Mouse (Mus musculus) left cerebral cortex, adult 8-10 months (tissue): ENCODE measurements around the gene Sulf2. TPM values are rescaled to one million over a fixed set of nuclear protein-coding genes. Genes with fewer than 3 reads are reported as not detected.

ENCODE experiments used
- DNase-seq, 2 experiments: peaks; one replicate each; pipeline ENCODE4 v3.0.0; 2022; ENCODE audit warnings: low spot score in 2 of 2
- total RNA-seq, 4 experiments: library from RNA; stranded (reverse); gene quantifications; 2 replicates each; pipeline ENCODE4 v1.2.4; 2022

Sulf2 gene
- total RNA-seq, 4 experiments from 2014 or later, result 87.4 to 91.5 (median 88.6) TPM

DNA sequence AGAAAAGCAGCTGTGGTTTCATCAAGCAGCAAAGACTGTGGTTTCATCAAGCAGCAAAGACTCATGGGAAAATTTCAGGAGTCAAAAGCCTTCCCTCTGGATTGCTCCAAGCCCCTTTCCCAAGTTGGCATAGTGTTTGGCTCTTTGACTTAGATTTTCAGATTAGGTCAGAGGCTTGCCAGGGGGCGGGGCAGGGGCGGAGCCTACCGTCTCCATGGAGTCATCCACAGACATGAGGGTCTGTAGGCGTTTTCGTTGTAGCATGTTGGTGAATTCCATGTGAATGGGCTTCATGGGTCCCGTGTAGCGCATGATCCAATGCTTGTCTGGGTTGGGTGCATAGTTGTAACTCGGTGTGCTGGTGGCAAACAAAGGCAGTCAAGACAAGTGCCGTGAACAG is 66.5 kb downstream of the Sulf2 start:
- no peak for DNase-seq

DNA sequence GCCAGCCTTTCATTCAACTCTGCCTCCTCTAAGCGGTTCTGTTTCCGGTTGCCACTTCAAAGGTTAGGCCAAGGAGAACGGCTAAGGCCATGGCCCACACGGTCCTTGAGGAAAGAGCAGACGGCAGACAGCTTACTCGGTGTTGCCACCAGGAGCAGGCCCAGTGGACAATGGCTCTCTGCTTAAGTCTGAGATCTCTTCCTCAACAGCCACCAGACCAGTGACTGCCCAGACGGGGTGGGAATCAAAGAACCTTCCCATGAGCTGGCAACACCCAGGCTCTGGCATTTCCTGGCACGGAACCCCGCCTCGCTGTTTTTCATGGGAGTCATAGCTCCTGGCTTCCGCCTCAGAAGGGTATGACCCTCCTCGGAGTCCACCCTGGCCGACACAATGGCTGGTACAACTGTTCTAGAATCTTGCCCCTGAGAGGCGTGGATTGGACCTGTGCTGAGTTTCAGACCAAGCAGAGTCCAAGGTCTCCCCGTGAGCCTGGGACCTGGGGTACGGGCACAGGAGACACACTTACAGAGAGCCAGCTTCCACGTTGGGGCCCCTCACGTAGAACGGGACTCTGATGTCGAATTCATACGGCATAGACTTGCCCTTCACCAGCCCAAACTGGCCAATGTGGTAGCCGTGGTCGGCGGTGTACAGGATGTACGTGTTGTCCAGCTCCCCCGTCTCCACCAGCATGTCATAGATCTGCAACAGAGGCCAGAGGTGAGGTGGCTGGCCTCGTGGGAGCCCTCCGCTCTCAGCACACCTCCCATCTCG is 68.8 kb downstream of the Sulf2 start:
- no peak for DNase-seq

DNA sequence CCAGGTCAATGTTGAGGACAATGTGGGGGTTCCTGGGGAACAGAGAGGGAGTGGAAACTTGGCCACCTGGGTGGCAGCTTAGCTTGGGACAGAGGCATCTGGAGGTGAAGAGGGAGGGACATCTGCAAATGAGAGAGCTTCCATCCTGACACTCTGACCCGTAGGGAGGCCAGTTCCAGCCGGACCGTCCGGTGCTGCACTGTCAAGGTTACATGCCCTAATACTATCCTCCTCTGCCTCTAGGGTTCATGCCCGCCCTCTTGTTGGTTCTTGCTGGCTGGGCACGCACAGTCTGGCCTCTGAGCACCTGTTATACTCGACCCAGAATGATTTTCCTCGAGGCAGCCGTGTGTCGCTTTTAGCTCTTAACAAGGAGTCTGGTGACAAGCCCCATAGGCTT is 69.7 kb downstream of the Sulf2 start:
- DNase-seq, result no peak

DNA sequence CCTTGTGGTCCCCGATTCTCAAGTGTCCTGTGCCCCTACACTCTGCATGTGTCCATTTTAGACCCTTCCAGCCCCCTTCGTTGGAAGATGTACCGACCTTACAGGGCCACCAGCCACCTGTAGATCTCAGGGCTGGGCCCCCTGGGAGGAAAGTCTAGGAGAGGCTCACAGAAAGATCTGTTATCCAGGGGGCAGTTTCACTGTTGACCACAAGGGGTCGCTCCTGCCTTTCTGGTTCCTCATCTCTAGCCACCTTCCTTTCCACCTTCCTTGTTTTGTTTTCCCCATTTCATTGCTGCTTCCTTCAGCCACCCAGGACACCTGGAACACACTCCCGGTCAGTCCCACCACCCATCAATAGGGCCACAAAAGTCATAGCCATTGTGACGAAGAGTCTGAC is 70.5 kb downstream of the Sulf2 start:
- DNase-seq, result peak in 1 of 2 experiments; percentile 72

DNA sequence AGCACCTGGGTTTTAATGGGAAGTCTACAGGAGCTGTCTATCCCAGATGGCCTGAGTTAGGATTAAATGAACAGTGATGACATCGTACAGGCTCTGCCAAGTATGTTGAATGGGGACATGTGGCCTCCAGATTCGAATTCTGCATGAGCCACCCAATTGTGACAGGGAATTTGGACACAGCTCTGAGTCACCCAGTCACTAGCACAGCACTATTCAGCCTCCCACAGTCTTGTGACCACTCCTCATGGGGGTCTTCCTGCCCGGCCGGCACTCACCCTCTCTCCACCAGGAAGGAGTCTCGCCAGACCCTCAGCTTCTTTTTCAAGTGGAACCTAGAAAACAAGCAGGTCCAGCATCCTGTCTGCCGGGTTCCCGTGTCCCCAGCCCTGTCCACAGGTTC is 71.4 kb downstream of the Sulf2 start:
- DNase-seq, result no peak

DNA sequence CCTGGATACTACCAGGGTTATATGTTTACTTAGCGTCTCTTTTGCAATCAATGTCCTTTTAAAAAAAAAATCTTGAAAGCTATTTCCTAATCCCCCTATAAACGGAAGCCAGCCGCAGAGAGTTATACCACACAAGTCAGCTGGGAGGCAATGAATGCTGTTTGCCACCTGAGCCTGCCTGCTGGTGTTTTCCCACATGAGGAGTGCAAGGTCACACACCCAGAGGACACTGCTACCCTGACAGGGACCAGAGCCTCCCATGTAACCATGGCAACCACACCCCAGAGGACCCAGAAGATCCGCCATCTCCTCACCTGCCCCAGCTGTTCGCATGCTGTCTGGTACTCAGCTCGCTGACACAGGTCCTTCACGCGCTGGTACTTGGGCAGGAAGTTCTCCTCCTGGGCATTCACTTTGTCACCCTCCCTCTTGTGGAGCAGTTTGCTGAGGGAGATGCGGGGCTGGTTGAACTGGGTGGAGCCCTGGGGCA is 71.9 kb downstream of the Sulf2 start:
- no peak for DNase-seq

DNA sequence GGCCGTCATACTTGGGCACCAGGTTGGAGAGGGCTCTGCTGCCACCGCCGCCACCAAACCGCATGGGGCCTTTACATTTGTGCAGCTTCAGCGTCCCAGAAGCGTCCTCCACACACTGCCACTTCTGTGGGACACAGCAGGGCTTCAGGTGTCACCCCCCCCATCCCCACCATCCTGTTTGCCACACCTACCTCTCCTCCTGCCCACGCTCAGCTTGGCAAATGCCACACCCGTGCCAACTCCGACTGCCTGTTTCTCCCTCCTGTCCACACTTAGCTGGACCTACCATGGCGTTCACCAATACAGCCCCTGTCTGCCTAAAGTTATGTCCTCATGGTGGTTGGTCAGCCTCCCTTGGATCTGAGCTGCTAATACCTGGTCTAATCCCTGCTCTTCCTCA is 72.8 kb downstream of the Sulf2 start:
- no peak for DNase-seq

DNA sequence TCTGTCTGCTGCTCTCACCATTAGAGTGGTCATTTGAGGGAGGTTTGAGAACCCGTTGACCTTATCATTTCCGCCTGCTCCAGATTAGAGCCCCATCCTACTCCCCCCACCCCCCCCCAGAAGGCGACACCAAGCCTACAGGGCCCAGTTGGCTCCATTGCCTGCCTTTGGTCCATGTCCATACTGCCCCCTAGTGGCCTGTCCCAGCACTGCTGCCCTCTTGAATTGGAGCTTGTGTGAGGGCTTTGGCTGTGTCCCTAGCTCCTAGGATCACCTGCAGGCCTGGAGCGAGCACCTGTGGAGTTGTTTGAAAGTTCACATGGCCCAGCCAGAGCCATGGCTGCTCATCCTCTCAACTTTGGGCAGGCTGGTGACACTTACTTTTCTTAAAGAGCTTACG is 73.3 kb downstream of the Sulf2 start:
- DNase-seq, result peak in 1 of 2 experiments; percentile 80

DNA sequence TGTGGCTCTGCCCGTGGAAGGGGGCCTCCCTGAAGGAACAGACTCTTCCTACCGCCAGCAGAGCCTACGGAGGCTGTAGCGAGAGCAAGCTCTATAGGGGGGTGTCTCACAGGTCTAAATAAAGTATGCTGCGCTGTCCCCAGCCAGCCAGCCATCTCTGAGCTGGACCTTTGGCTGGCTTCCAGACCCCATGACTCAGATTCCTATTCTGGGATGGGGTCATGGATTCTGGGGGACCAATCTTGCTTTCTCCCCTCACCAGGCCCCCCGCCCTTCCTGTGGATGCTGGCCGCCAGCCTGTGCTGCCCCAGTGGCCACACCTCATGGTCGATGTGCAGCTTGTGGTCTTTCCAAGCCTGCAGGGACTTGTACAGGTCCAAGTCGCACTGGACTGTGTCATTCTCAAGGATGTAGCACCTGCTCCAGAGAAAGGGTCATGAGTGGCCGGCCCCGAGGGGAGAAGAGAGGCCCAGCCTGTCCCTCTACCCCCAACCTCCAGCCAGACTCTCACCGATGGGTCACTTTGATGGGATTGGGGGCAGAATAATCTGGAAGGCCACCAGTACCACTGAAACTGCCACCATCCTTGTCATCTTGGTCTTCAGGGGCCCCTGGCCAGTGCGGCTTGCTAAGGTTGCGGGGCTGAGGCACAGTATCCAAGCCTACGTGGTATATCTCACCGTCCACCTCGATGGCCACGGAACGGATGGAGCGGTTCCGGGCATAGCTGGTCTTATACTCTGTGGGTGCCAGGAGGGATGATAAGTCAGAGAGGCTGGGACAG is 74.3 kb downstream of the Sulf2 start:
- DNase-seq, result no peak

DNA sequence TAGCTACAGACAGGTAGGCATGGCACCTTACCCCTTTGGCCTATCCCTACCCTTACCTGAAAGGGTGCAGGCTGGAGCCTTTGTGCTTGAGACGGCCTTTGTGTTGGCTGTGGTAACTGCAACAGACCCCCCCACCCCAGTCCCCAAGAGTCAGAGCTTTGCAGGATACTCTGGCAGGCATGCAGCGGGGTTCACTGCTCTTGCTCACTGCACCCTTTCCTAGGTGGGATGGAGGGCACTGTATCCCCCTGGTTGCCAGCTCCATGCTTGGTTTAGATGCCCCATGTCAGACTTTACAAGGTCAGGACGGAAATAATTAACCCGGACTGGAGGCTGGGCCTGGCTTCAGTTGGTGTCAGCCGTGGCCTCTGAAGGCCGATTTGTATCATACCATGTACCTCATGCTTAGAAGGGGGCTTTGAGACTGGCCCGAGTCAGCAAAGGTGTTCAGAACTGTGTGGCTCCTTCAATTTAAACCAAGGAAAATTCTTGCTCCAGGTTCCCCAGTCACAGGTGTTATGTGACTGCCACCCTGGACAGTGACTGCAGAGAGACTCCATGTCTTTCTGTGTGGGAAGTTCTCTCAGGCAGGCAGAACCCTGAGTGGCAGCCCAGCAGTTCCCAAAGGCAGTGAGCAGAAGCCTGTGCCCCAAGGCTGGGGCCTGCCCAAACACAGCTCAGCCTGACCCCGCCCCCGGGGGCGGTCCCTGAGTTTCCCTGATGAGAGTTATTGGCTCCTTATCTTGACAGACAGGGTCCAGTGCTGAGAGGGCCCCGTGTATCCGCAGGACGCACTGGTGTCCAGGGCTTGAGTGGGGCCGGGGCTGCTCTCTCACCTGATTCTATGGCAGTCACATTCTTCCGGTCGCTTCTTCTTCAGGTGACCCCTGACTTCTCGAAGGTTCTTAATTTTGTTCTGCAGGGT is 75.2 kb downstream of the Sulf2 start:
- no peak for DNase-seq

DNA sequence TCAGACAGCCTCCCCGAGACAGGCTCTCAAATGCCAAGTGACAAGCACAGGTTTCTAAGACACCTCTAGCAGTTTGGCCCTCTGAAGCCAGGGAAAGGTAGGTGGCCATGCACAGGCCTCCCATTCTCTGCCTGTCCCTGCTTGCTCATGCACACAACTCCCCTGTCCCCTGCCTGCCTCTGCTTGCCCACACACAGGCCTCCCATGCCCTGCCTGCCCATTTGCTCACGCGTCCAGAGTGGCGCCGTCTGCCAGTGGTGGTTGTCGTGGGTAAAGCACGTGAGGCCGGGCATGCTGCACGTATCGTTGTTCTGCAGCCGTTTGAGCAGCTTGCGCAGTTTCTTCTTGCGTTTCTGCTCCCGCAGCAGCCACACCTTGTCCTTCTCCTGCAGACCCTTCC is 76.2 kb downstream of the Sulf2 start:
- DNase-seq, result no peak

DNA sequence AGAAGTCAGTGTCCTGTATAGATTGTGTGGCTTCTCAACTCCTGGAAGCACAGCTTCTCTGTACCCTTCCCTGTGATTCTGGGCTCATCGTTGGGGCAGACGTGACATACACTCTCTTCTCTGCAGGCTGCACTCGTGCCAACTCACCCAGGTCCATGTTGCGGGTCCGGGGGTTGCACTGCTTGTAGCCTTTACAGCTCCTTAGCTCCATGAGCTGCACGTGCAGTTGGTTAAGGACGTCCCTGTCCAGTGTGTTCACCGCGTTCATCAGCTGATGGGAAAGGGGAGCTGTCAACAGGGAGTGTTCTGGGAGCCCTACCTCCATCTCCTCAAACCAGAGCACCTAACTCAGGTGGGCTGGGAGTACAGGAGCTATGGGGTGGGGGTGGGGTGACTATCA is 78.1 kb downstream of the Sulf2 start:
- DNase-seq, result no peak

DNA sequence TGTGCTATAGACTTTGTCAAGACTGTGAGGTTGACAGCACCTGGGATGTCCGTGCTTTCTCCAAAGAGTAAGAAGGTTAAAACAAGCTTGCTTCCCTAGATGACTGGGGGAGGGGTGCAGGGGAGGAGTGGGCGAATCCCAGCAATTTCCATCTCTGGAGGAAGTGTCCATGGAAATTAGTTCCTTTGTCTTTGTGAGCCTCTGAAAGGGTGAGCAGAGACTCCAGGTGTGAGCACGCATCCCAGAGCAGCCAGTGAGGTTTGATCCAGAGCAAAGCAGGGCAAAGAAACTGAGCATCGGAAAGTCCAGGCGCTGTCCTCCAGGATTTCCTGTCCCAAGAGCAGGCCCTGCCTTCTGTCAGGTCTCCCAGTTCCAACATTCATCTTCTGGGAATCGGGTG is 81.1 kb downstream of the Sulf2 start:
- DNase-seq, result no peak

DNA sequence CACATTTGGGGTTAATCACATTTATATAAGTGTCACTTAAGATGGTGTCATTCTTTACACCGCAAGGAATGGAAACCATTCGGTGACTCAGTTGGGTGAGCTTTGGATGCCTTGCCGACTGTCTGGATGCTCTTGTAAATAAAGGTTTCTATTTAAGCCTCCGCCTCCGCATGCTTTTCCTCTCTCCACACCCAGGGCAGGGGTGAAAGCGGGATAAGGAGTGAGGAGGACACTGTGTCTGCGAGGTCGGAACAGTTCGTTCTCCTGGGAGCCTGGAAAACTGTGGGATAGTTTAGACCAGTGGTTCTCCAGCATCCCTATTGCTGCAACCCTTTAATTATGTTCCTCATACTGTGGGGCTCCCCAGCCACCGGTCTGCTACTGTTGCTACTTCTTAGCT is 82.4 kb downstream of the Sulf2 start:
- no peak for DNase-seq

DNA sequence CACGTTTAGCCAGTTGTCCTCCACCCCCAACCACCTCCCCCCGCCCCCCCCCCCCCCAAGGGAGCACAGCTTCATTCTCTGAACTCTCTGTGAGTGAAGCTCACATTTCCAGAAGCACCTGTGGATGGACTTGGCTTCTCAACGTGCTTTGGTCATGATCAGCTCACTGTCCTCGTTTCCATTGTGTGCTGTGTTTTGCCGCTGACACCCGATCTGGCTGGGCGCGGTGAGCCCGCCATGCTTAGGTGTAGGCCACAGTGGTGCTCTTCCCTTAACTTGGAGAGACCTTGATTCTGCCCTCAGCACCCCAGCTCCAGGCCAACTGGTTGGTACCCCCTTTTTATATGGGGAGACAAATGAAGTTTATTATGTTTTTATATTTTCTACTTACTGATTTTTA is 83.6 kb downstream of the Sulf2 start:
- no peak for DNase-seq

DNA sequence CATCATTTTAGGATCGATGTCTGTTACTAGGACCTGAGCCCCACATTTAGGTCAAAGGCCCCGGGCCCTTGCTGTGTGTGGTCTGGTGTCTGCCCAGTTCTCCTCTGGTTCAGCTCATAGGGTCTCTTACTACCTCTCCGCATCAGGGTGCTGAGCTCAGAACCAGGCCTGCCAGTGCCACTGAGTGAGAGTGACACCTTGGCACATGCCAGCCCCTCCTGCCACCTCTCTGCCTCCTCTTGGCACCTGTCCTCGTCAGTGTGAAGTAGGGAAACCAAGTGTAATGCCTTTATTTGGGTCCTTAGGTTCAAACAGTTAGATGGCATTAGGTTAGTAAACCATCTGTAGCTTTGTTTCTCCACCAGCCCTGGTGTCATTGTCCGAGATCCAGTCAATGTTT is 84.0 kb downstream of the Sulf2 start:
- DNase-seq, result no peak

DNA sequence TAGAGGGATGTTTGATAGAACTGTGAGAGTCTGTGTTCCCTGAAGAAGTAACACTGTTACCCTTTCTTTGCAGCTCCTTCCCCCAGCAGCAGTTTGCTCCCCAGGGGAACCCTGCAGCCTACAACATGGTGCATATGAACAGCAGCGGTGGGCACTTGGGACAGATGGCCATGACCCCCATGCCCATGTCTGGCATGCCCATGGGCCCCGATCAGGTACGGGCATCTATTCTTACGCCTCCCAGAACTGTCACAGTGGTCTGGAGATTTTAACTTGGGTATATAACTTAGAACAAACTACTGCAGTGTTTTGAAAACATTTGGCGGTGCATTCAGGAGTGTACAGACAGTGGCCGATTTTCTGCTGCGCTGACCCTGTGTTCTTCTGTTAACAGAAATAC is 85.7 kb downstream of the Sulf2 start:
- DNase-seq, result no peak

DNA sequence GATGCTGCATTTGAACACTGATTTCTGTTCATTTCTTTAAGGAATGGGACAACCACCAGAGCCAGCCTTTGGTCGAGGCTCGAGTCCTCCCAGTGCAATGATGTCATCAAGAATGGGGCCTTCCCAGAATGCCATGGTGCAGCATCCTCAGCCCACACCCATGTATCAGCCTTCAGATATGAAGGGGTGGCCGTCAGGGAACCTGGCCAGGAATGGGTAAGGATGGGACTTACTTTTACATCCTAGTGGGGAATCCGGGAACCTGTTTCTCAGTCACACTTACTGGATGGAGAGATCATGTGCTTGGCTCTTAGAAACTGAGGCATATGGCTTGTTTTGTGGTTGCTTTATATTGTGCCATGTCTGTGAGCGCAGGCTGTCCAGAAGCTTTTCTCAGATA is 86.3 kb downstream of the Sulf2 start:
- DNase-seq, result no peak

DNA sequence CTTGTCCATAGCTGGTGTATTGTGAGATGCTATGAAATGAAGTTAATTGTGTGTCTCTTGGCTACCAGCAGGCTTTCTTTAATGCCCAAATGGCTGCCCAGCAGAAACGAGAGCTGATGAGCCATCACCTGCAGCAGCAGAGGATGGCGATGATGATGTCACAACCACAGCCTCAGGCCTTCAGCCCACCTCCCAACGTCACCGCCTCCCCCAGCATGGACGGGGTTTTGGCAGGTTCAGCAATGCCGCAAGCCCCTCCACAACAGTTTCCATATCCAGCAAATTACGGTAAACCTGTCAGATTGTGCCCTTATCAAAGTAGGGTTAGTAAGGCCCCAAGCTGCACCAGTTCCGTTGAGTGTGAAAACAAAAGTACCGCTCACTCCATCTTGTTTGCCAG is 87.2 kb downstream of the Sulf2 start:
- DNase-seq, result no peak

DNA sequence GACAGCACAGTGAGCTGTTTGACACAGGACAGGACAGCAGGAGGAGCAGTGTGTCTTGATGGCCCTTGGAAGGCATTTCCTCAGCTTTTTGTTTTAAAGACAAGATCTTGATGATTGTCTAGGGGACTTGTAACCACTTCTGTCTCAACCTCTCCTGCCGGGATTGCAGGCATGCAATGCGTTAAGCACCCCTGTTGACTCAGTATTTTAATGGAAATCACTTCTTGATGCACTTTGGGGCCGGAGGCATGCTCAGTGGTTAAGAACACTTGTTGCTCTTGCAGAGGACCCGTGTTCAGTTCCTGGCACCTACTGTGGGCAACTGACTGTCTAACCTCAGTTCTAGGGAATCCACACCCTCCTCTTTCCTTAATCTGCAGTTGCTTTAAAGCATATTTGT is 89.0 kb downstream of the Sulf2 start:
- no peak for DNase-seq

DNA sequence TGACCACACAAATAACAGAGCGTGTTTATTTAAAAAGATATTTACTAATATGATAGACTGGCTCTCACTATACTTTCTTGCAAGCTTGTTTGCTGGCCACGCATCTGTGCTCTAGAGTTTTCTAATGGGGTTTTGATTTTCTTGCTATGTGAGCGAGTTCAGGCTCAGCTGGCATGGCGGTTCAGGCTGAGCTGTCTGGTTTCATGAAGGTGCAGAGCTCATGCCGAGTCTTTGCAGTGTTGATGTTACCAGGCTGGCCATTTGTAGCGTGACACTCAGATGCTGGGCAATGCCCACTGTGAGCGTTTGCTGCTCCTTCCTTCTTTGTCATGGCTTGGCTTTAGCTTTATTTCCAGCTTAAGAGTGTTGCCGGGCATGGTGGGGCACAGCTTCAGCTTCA is 93.0 kb downstream of the Sulf2 start:
- DNase-seq, result no peak

DNA sequence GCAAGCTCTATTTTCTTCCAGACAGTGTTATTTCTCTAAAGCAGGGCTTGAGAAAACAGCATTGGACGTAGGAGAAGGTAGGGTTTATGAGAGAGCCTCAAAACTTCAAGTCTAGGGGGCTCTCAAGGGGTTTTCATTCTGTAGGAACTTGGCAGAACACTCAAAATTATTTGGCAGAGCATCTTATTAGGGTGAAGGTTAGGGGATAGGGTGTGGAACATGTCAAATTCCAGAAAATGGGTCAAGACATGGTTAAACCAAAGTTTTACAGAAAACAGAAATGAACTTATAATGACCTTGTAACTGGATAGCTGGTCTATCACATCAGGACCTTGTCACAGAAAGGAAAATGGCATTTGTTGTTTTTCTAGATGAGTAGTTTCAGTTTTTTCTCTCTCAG is 93.5 kb downstream of the Sulf2 start:
- DNase-seq, result no peak
